Mouse (Mus musculus) lung, postnatal 0 days (tissue): ENCODE measurements around the gene Osbpl10. TPM values are rescaled to one million over a fixed set of nuclear protein-coding genes. Genes with fewer than 3 reads are reported as not detected.

Experiments used
- ATAC-seq: fragments of 200-750 bp; cut with Nextera tagmentation; 2 replicates; pipeline ENCODE4 v1.8.0; 2017; ENCODE audit warnings: moderate library complexity
- DNase-seq: peaks from one replicate; pipeline ENCODE4 v3.0.0-alpha.2; 2016; ENCODE audit warnings: low spot score
- H3K27ac ChIP-seq: fragments of 300-500 bp; sonication (generic); 2 replicates; pipeline ENCODE4 v1.5.1; 2014; ENCODE audit warnings: antibody characterized with exemption, mild to moderate bottlenecking, low read length, mixed read lengths
- H3K27me3 ChIP-seq: fragments of 300-500 bp; sonication (generic); replicated peaks from 2 replicates; pipeline ENCODE4 v1.6.1; 2014; ENCODE audit warnings: low read length, mixed read lengths; ENCODE audit not compliant: insufficient read depth
- H3K36me3 ChIP-seq: fragments of 300-500 bp; sonication (generic); 2 replicates; pipeline ENCODE4 v1.6.1; 2014; ENCODE audit warnings: low read length, mixed read lengths; ENCODE audit not compliant: insufficient read depth
- H3K4me1 ChIP-seq: fragments of 300-500 bp; sonication (generic); 2 replicates; pipeline ENCODE4 v1.6.1; 2014; ENCODE audit warnings: antibody characterized with exemption, low read depth, low read length, mixed read lengths; ENCODE audit not compliant: insufficient read depth
- H3K4me2 ChIP-seq: fragments of 300-500 bp; sonication (generic); replicated peaks from 2 replicates; pipeline ENCODE4 v1.6.1; 2014; ENCODE audit warnings: low read depth, mild to moderate bottlenecking, low read length, moderate library complexity, mixed read lengths
- H3K4me3 ChIP-seq: fragments of 300-500 bp; sonication (generic); 2 replicates; pipeline ENCODE4 v1.5.1; 2014; ENCODE audit warnings: low read depth, low read length
- H3K9ac ChIP-seq: fragments of 300-500 bp; sonication (generic); replicated peaks from 2 replicates; pipeline ENCODE4 v1.6.1; 2014; ENCODE audit warnings: low read depth, mild to moderate bottlenecking
- H3K9me3 ChIP-seq: fragments of 300-500 bp; sonication (generic); 2 replicates; pipeline ENCODE4 v1.6.1; 2016; ENCODE audit warnings: low read length, mixed read lengths
- CTCF ChIP-seq: IDR thresholded peaks from 2 replicates; pipeline ENCODE4 v1.5.1; 2016; ENCODE audit warnings: antibody characterized with exemption, mild to moderate bottlenecking
- EP300 ChIP-seq: IDR thresholded peaks from 2 replicates; pipeline ENCODE4 v1.6.1; 2016; ENCODE audit warnings: antibody characterized with exemption, mild to moderate bottlenecking, control low read depth
- WGBS: fragments of 180-500 bp; shearing (Covaris S2); extraction: QIAGEN DNeasy Blood & Tissue Kit; methylation state at CpG from one replicate; pipeline ENCODE4 v1.1.7; 2014; 5-methylcytosine and 5-hydroxymethylcytosine counted together
- polyA plus RNA-seq: library from polyadenylated mRNA; unstranded; fragments of >200 nt; fragmentation: Nextera tagmentation; extraction: Ambion mirVana; gene quantifications from 2 replicates; pipeline ENCODE4 v1.2.1, GENCODE M21; 2015

Gene Osbpl10
- polyA plus RNA-seq, 1 experiment from 2014 or later, result 2.6 TPM

- H3K27ac ChIP-seq, result 0 out of 2 replicates have a peak overlapping the region, but pooled peaks have one; percentile 1
- peak; percentile 91 for ATAC-seq
- TF ChIP-seq EP300 (peak; percentile 48), CTCF (no peak)
- no peaks in the 10 kb centered on the region for H3K4me1 ChIP-seq
- WGBS, result 45% methylated on average over 10 of the region's 10 CpGs
- DNase-seq, result peak; percentile 89
- H3K9me3 ChIP-seq, result no peaks in the 10 kb centered on the region
- no peaks in the 10 kb centered on the region for H3K36me3 ChIP-seq
- no peak overlapping the region for H3K9ac ChIP-seq
- H3K27me3 ChIP-seq, result no peaks in the 10 kb centered on the region
- no peak overlapping the region for H3K4me2 ChIP-seq
- no peak overlapping the region for H3K4me3 ChIP-seq
Measured at GRCm38 (mm10) chr9:114990421-114990820, 12.1 kb downstream of the Osbpl10 start.

GRCm38 (mm10) chr9:114992528-114992927 lies 14.2 kb downstream of the Osbpl10 start:
- no peak for DNase-seq
- H3K4me1 ChIP-seq, result no peaks in the 10 kb centered on the region
- H3K27ac ChIP-seq, result no peak overlapping the region
- no peak overlapping the region for H3K9ac ChIP-seq
- ATAC-seq, result no peak
- no peaks in the 10 kb centered on the region for H3K27me3 ChIP-seq
- WGBS, result 85% methylated on average over 2 of the region's 2 CpGs
- TF ChIP-seq EP300, result no peak
- TF ChIP-seq CTCF, result no peak
- H3K4me2 ChIP-seq, result no peak overlapping the region
- no peaks in the 10 kb centered on the region for H3K36me3 ChIP-seq
- H3K9me3 ChIP-seq, result no peaks in the 10 kb centered on the region
- H3K4me3 ChIP-seq, result no peak overlapping the region

- Histone ChIP-seq H3K9me3 (no peaks in the 10 kb centered on the region), H3K4me3 (no peak overlapping the region), H3K36me3 (no peaks in the 10 kb centered on the region), H3K4me2 (no peak overlapping the region), H3K4me1 (no peaks in the 10 kb centered on the region), H3K9ac (no peak overlapping the region), H3K27me3 (no peaks in the 10 kb centered on the region), H3K27ac (no peak overlapping the region)
- ATAC-seq, result no peak
- DNase-seq, result no peak
- TF ChIP-seq EP300 (no peak), CTCF (no peak)
- WGBS, result 67% methylated on average over 4 of the region's 4 CpGs
Measured at GRCm38 (mm10) chr9:114995250-114995649, 16.9 kb downstream of the Osbpl10 start.

- Histone ChIP-seq H3K27ac (no peak overlapping the region), H3K4me3 (no peak overlapping the region), H3K27me3 (no peaks in the 10 kb centered on the region), H3K4me1 (no peaks in the 10 kb centered on the region), H3K9me3 (no peaks in the 10 kb centered on the region), H3K36me3 (no peaks in the 10 kb centered on the region), H3K9ac (no peak overlapping the region), H3K4me2 (no peak overlapping the region)
- TF ChIP-seq CTCF, result no peak
- no peak for TF ChIP-seq EP300
- no peak for ATAC-seq
- WGBS, result 87% methylated on average over 4 of the region's 4 CpGs
- no peak for DNase-seq
Measured at GRCm38 (mm10) chr9:114995716-114996115, 17.3 kb downstream of the Osbpl10 start.

GRCm38 (mm10) chr9:114996489-114996888 lies 18.1 kb downstream of the Osbpl10 start:
- H3K27me3 ChIP-seq, result no peaks in the 10 kb centered on the region
- 97% methylated on average over 6 of the region's 6 CpGs for WGBS
- no peaks in the 10 kb centered on the region for H3K9me3 ChIP-seq
- H3K4me3 ChIP-seq, result no peak overlapping the region
- no peak overlapping the region for H3K27ac ChIP-seq
- no peaks in the 10 kb centered on the region for H3K4me1 ChIP-seq
- TF ChIP-seq CTCF, result no peak
- TF ChIP-seq EP300, result no peak
- ATAC-seq (no peak), DNase-seq (no peak)
- H3K36me3 ChIP-seq, result no peaks in the 10 kb centered on the region
- H3K9ac ChIP-seq, result no peak overlapping the region
- no peak overlapping the region for H3K4me2 ChIP-seq

GRCm38 (mm10) chr9:114999010-114999770 lies 20.8 kb downstream of the Osbpl10 start:
- TF ChIP-seq CTCF (no peak), EP300 (no peak)
- Histone ChIP-seq H3K9me3 (no peaks in the 10 kb centered on the region), H3K36me3 (no peaks in the 10 kb centered on the region), H3K9ac (no peak overlapping the region), H3K4me2 (no peak overlapping the region), H3K27me3 (no peaks in the 10 kb centered on the region), H3K27ac (no peak overlapping the region), H3K4me1 (no peaks in the 10 kb centered on the region), H3K4me3 (no peak overlapping the region)
- 70% methylated on average over 6 of the region's 6 CpGs for WGBS
- DNase-seq (no peak), ATAC-seq (no peak)

GRCm38 (mm10) chr9:114999771-115000146 lies 21.4 kb downstream of the Osbpl10 start:
- DNase-seq, result no peak
- Histone ChIP-seq H3K4me2 (no peak overlapping the region), H3K4me1 (no peaks in the 10 kb centered on the region), H3K9me3 (no peaks in the 10 kb centered on the region), H3K36me3 (no peaks in the 10 kb centered on the region), H3K4me3 (no peak overlapping the region), H3K27me3 (no peaks in the 10 kb centered on the region), H3K27ac (no peak overlapping the region), H3K9ac (no peak overlapping the region)
- TF ChIP-seq EP300 (no peak), CTCF (no peak)
- WGBS, result 44% methylated on average over 5 of the region's 5 CpGs
- ATAC-seq, result no peak
